Mouse (Mus musculus): ENCODE data around the gene Srp68.
A peak's percentile ranks its signal among the peaks of the same experiment; 100 is the strongest.

Srp68 gene

GRCm38 (mm10) chr11:116209257-116209656 is 64.8 kb downstream of the Srp68 start:
- no peak for DNase-seq (ENCODE audit: low read depth, low spot score)

- no peak for DNase-seq (ENCODE audit: low read depth, low spot score)
Observed at GRCm38 (mm10) chr11:116208660-116209059, 65.4 kb downstream of the Srp68 start.

DNA sequence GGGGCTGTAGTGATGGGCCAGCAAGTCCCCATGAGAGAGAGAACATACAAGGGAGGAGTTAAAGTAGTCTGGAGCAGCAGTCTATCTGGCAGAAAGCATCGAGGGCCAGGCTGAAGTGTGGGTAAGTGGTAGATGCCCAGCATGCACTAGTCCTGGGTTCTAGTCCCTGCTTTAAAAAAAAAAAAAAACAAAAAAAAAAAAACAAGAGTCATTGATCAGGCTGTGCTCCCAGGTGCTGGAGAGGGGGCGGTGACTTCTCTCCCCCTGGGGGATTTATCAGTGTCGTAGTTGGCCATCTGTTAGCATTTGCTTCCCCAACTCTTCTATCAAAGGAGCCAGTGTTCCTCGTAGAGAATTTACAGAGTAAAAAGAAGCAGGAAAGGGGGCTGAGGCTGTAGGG is 67.3 kb downstream of the Srp68 start:
- no peak for DNase-seq (ENCODE audit: low read depth, low spot score)

DNA sequence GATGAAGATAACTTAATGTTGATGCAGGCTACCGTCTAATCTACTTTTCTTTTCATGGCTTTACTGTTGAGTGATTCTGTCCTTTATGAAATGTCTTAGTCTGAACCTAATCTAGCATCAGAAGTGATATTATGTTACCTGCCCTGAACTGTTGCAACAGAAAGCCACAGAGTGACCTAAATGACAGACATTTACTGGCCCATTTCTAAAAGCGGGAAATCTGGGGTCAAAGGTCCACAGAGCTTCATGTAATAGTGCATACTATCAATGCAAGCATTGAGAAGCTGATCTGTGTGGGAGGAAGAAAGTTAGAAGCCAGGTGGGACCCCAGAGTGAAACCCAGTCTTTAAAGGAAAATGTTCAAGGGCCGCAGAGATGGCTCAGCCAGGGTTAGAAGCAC is 70.9 kb downstream of the Srp68 start:
- DNase-seq (ENCODE audit: low read depth, low spot score) = no peak

- DNase-seq (ENCODE audit: low read depth, low spot score) = no peak
Observed at GRCm38 (mm10) chr11:116201151-116201550, 72.9 kb downstream of the Srp68 start.

DNA sequence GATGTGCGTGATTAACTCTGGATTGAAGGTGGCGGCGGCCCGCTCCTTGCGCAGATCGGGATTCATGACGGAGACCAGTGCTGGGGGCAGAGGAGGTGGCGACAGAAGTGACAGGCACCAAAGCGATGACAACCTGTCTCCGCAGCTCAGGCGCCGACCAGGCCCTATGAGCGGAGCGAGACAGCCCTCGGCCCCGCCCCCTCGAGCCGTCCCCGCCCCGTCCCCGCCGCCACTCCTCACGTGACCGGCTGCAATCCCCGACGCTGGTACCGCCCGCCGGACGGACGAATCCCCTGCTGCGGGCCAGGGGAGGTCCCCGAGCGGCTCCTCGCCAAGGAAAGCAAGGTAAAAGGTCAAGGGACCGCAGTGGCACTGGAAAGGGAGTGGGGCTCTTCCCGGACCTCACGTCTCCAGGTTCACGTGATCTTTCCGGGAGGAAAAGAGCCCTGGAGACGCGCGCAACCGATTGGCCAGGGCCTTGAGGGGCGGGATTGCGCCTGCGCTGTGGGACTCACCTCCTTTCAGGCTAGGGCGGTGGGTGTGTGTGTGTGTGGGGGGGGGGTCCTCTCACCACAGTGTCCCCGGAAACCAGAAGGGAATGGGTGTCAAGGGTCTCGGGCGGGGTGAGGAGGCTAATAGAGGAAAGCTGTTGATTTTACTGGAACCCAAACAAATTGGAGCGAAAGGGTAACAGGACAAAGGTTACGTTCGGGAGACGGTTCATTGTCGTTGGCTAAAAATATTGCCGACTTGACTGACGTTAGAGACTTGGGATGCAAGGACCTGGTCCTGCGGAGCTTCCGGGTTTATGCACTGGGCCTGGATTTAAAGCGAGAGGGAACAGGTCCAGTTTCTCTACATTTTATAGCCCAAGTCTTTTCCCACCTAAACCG is 75.1 kb downstream of the Srp68 start, which contains the start of the genes Ten1 and Acox1:
TSS of gene Ten1 (plus strand) at position 217 of the 893 bp plus-strand sequence.
TSS of gene Acox1 (minus strand) at position 407 of the 893 bp plus-strand sequence.
- DNase-seq (ENCODE audit: low read depth, low spot score) = peak; percentile 93

- no peak for DNase-seq (ENCODE audit: low read depth, low spot score)
Observed at GRCm38 (mm10) chr11:116198132-116198531, 75.9 kb downstream of the Srp68 start.

DNA sequence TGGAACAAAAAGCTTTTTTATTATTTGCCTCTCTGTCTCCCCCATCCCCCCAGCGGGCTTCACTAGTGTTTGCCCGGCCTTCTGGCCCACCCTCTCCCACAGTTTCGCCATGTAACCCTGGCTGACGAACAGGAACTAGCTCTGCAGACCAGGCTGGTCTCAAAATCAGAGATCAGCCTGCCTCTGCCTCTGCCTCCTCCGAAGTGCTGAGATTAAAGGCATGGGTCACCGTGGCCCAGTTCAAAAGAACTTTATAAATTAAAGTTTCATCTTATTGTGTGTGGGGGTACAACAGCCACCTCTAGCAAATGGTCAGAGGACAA is 76.5 kb downstream of the Srp68 start:
- DNase-seq (ENCODE audit: low read depth, low spot score) = no peak

GRCm38 (mm10) chr11:116196866-116197583 is 77.0 kb downstream of the Srp68 start:
- DNase-seq (ENCODE audit: low read depth, low spot score) = no peak

- no peak for DNase-seq (ENCODE audit: low read depth, low spot score)
Observed at GRCm38 (mm10) chr11:116196336-116196735, 77.7 kb downstream of the Srp68 start.

DNA sequence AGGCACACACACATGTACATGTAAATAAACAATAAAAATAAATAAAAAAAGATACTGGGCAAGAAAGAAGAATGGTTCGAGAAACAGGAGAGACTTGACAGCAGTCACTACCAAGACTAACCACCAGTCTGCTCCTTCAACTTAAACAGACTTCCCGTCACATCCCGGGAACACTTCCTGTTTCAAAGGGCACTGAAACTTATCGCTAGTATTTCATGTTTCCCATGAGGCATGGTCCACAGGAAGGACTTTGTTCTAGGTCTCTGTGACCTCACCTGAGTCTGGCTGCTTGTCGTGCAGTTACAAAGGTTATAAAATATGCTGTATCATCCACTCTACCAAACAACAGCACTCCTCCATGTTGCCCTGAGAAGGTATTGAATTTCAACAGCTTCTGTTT is 78.8 kb downstream of the Srp68 start:
- no peak for DNase-seq (ENCODE audit: low read depth, low spot score)

All from CD4-positive helper T cell, adult 2 months (primary cell).